Mouse (Mus musculus) R1 (cell line): ENCODE results near the gene Lce1l.

ENCODE experiments used
- DNase-seq: peaks from one replicate; pipeline ENCODE4 v3.0.0-alpha.2; 2018; ENCODE audit warnings: low read depth, low spot score

Lce1l gene

GRCm38 (mm10) chr3:92851186-92851585 is at the start of gene Lce1l:
Lce1l (minus strand) TSS chr3:92851286.
- DNase-seq, result no peak

GRCm38 (mm10) chr3:92894489-92894888 is 43.4 kb upstream of the Lce1l start:
- no peak for DNase-seq

GRCm38 (mm10) chr3:92894063-92894462 is 43.0 kb upstream of the Lce1l start:
- no peak for DNase-seq

GRCm38 (mm10) chr3:92874180-92874579 is 23.1 kb upstream of the Lce1l start:
- no peak for DNase-seq

- DNase-seq, result no peak
These were observed 19.0 kb upstream of the Lce1l start, which contains the start of gene 2310050C09Rik for GRCm38 (mm10) chr3:92870116-92870515. 2310050C09Rik (minus strand) TSS chr3:92870216.

- DNase-seq, result no peak
These were observed 24.0 kb downstream of the Lce1l start, which contains the start of gene Kprp for GRCm38 (mm10) chr3:92827108-92827507. Kprp (minus strand) TSS chr3:92827247.

GRCm38 (mm10) chr3:92825808-92826207 is 25.3 kb downstream of the Lce1l start:
- no peak for DNase-seq

GRCm38 (mm10) chr3:92816036-92816435 is 35.0 kb downstream of the Lce1l start:
- peak; percentile 97 for DNase-seq

- DNase-seq, result peak; percentile 74
These were observed 35.5 kb downstream of the Lce1l start for GRCm38 (mm10) chr3:92815581-92815980.

GRCm38 (mm10) chr3:92807791-92808190 is 43.3 kb downstream of the Lce1l start, which contains the start of gene Lce1k:
Lce1k (minus strand) TSS chr3:92807891.
- DNase-seq, result no peak
